Mouse (Mus musculus): ENCODE measurements around the gene Irx5. TPM values are rescaled to one million over a fixed set of nuclear protein-coding genes. Genes with fewer than 3 reads are reported as not detected.

Irx5 gene
- polyA plus RNA-seq (2016; fragmentation: Nextera tagmentation; extraction: Ambion mirVana) = 4.4 and 4.9 TPM in 2 replicates

GRCm38 (mm10) chr8:92357398-92357981 is at the start of gene Irx5:
Irx5 (plus strand) TSS chr8:92357625.
- Histone ChIP-seq H3K4me3 (peak within 1 kb of the TSS; percentile 67), H3K4me1 (peaks cover 89% of the 10 kb centered on the region), H3K9me3 (no peaks in the 10 kb centered on the region), H3K36me3 (replicated peaks) (peaks cover 8% of the 10 kb centered on the region; the same call in 1 of the 2 replicates), H3K27me3 (ENCODE audit: poor library complexity, severe bottlenecking) (peaks cover 90% of the 10 kb centered on the region), H3K27ac (peak within 1 kb of the TSS; percentile 85)
- DNase-seq (ENCODE audit: extremely low spot score, low spot score) = peak; percentile 85
- under 1% methylated on average over 44 of the region's 47 CpGs for WGBS

- Histone ChIP-seq H3K9me3 (no peaks in the 10 kb centered on the region), H3K4me1 (peaks cover 8% of the 10 kb centered on the region; the same call in 1 of the 2 replicates), H3K27me3 (ENCODE audit: poor library complexity, severe bottlenecking) (no peaks in the 10 kb centered on the region), H3K36me3 (replicated peaks) (no peaks in the 10 kb centered on the region), H3K27ac (no peak overlapping the region), H3K4me3 (no peak overlapping the region)
- no peak for DNase-seq (ENCODE audit: extremely low spot score, low spot score)
- 81% methylated on average over 7 of the region's 7 CpGs for WGBS
These were observed 45.2 kb upstream of the Irx5 start for GRCm38 (mm10) chr8:92312178-92312577.

GRCm38 (mm10) chr8:92313707-92314106 is 43.7 kb upstream of the Irx5 start:
- no peak for DNase-seq (ENCODE audit: extremely low spot score, low spot score)
- no peak overlapping the region for H3K27ac ChIP-seq
- 88% methylated on average over 3 of the region's 3 CpGs for WGBS
- H3K9me3 ChIP-seq = no peaks in the 10 kb centered on the region
- no peaks in the 10 kb centered on the region for H3K27me3 ChIP-seq (ENCODE audit: poor library complexity, severe bottlenecking)
- H3K4me1 ChIP-seq = peaks cover 8% of the 10 kb centered on the region; the same call in 1 of the 2 replicates
- no peak overlapping the region for H3K4me3 ChIP-seq
- H3K36me3 ChIP-seq (replicated peaks) = no peaks in the 10 kb centered on the region

GRCm38 (mm10) chr8:92323751-92324150 is 33.7 kb upstream of the Irx5 start:
- Histone ChIP-seq H3K4me1 (no peaks in the 10 kb centered on the region), H3K9me3 (peaks cover 6% of the 10 kb centered on the region; the same call in 1 of the 2 replicates), H3K27ac (no peak overlapping the region), H3K36me3 (replicated peaks) (peaks cover 20% of the 10 kb centered on the region), H3K27me3 (ENCODE audit: poor library complexity, severe bottlenecking) (no peaks in the 10 kb centered on the region), H3K4me3 (no peak overlapping the region)
- 92% methylated on average over 7 of the region's 7 CpGs for WGBS
- DNase-seq (ENCODE audit: extremely low spot score, low spot score) = no peak

GRCm38 (mm10) chr8:92327176-92327575 is 30.2 kb upstream of the Irx5 start:
- H3K27me3 ChIP-seq (ENCODE audit: poor library complexity, severe bottlenecking) = peaks cover 5% of the 10 kb centered on the region; the same call in 1 of the 2 replicates
- WGBS = 90% methylated on average over 2 of the region's 2 CpGs
- peaks cover 6% of the 10 kb centered on the region; the same call in 1 of the 2 replicates for H3K9me3 ChIP-seq
- DNase-seq (ENCODE audit: extremely low spot score, low spot score) = no peak
- H3K4me1 ChIP-seq = no peaks in the 10 kb centered on the region
- no peak overlapping the region for H3K27ac ChIP-seq
- H3K36me3 ChIP-seq (replicated peaks) = peaks cover 23% of the 10 kb centered on the region
- H3K4me3 ChIP-seq = no peak overlapping the region

GRCm38 (mm10) chr8:92329273-92329672 is 28.2 kb upstream of the Irx5 start:
- Histone ChIP-seq H3K27me3 (ENCODE audit: poor library complexity, severe bottlenecking) (peaks cover 7% of the 10 kb centered on the region; the same call in 1 of the 2 replicates), H3K27ac (no peak overlapping the region), H3K36me3 (replicated peaks) (peaks cover 23% of the 10 kb centered on the region), H3K4me3 (no peak overlapping the region), H3K4me1 (no peaks in the 10 kb centered on the region), H3K9me3 (peaks cover 6% of the 10 kb centered on the region; the same call in 1 of the 2 replicates)
- WGBS = 92% methylated on average over 4 of the region's 4 CpGs
- DNase-seq (ENCODE audit: extremely low spot score, low spot score) = no peak

- Histone ChIP-seq H3K9me3 (peaks cover 6% of the 10 kb centered on the region; the same call in 1 of the 2 replicates), H3K27me3 (ENCODE audit: poor library complexity, severe bottlenecking) (peaks cover 7% of the 10 kb centered on the region; the same call in 1 of the 2 replicates), H3K36me3 (replicated peaks) (peaks cover 10% of the 10 kb centered on the region; the same call in 1 of the 2 replicates), H3K27ac (no peak overlapping the region), H3K4me3 (no peak overlapping the region), H3K4me1 (peaks cover 16% of the 10 kb centered on the region)
- WGBS = 88% methylated on average over 3 of the region's 3 CpGs
- DNase-seq (ENCODE audit: extremely low spot score, low spot score) = no peak
These were observed 25.6 kb upstream of the Irx5 start for GRCm38 (mm10) chr8:92331811-92332210.

- Histone ChIP-seq H3K27me3 (ENCODE audit: poor library complexity, severe bottlenecking) (peaks cover 7% of the 10 kb centered on the region; the same call in 1 of the 2 replicates), H3K9me3 (no peaks in the 10 kb centered on the region), H3K36me3 (replicated peaks) (peaks cover 4% of the 10 kb centered on the region; the same call in 1 of the 2 replicates), H3K4me1 (peaks cover 16% of the 10 kb centered on the region), H3K27ac (no peak overlapping the region), H3K4me3 (no peak overlapping the region)
- DNase-seq (ENCODE audit: extremely low spot score, low spot score) = no peak
- 95% methylated on average over 8 of the region's 8 CpGs for WGBS
These were observed 24.0 kb upstream of the Irx5 start for GRCm38 (mm10) chr8:92333406-92333805.

- no peak overlapping the region for H3K27ac ChIP-seq
- WGBS = 85% methylated on average over 7 of the region's 7 CpGs
- peaks cover 4% of the 10 kb centered on the region; the same call in 1 of the 2 replicates for H3K36me3 ChIP-seq (replicated peaks)
- DNase-seq (ENCODE audit: extremely low spot score, low spot score) = no peak
- no peaks in the 10 kb centered on the region for H3K9me3 ChIP-seq
- peaks cover 16% of the 10 kb centered on the region for H3K4me1 ChIP-seq
- H3K27me3 ChIP-seq (ENCODE audit: poor library complexity, severe bottlenecking) = peaks cover 7% of the 10 kb centered on the region; the same call in 1 of the 2 replicates
- H3K4me3 ChIP-seq = no peak overlapping the region
These were observed 22.3 kb upstream of the Irx5 start for GRCm38 (mm10) chr8:92335079-92335478.

- DNase-seq (ENCODE audit: extremely low spot score, low spot score) = no peak
- 72% methylated on average over 6 of the region's 6 CpGs for WGBS
- H3K36me3 ChIP-seq (replicated peaks) = peaks cover 10% of the 10 kb centered on the region; the same call in 1 of the 2 replicates
- peaks cover 12% of the 10 kb centered on the region for H3K27me3 ChIP-seq (ENCODE audit: poor library complexity, severe bottlenecking)
- H3K27ac ChIP-seq = no peak overlapping the region
- H3K4me1 ChIP-seq = peaks cover 16% of the 10 kb centered on the region
- no peaks in the 10 kb centered on the region for H3K9me3 ChIP-seq
- H3K4me3 ChIP-seq = no peak overlapping the region
These were observed 21.4 kb upstream of the Irx5 start for GRCm38 (mm10) chr8:92336041-92336440.

GRCm38 (mm10) chr8:92343544-92343943 is 13.9 kb upstream of the Irx5 start:
- Histone ChIP-seq H3K9me3 (no peaks in the 10 kb centered on the region), H3K4me1 (no peaks in the 10 kb centered on the region), H3K4me3 (no peak overlapping the region), H3K36me3 (replicated peaks) (peaks cover 12% of the 10 kb centered on the region; the same call in 1 of the 2 replicates), H3K27ac (no peak overlapping the region), H3K27me3 (ENCODE audit: poor library complexity, severe bottlenecking) (peaks cover 34% of the 10 kb centered on the region)
- WGBS = 92% methylated on average over 4 of the region's 4 CpGs
- no peak for DNase-seq (ENCODE audit: extremely low spot score, low spot score)

GRCm38 (mm10) chr8:92349898-92350486 is 7.4 kb upstream of the Irx5 start:
- no peak overlapping the region for H3K27ac ChIP-seq
- H3K9me3 ChIP-seq = no peaks in the 10 kb centered on the region
- 86% methylated on average over 11 of the region's 11 CpGs for WGBS
- H3K27me3 ChIP-seq (ENCODE audit: poor library complexity, severe bottlenecking) = peaks cover 68% of the 10 kb centered on the region
- H3K4me3 ChIP-seq = no peak overlapping the region
- DNase-seq (ENCODE audit: extremely low spot score, low spot score) = no peak
- no peaks in the 10 kb centered on the region for H3K36me3 ChIP-seq (replicated peaks)
- H3K4me1 ChIP-seq = peaks cover 23% of the 10 kb centered on the region

GRCm38 (mm10) chr8:92353405-92353804 is 4.0 kb upstream of the Irx5 start:
- H3K4me3 ChIP-seq = peak overlapping the region; percentile 67
- peaks cover 79% of the 10 kb centered on the region for H3K27me3 ChIP-seq (ENCODE audit: poor library complexity, severe bottlenecking)
- H3K4me1 ChIP-seq = peaks cover 56% of the 10 kb centered on the region
- H3K9me3 ChIP-seq = no peaks in the 10 kb centered on the region
- no peaks in the 10 kb centered on the region for H3K36me3 ChIP-seq (replicated peaks)
- no peak overlapping the region for H3K27ac ChIP-seq
- 20% methylated on average over 6 of the region's 6 CpGs for WGBS
- no peak for DNase-seq (ENCODE audit: extremely low spot score, low spot score)
